Mouse (Mus musculus) left cerebral cortex, postnatal 36 days (tissue): ENCODE data around the gene Fopnl. TPM values are rescaled to one million over a fixed set of nuclear protein-coding genes. Genes with fewer than 3 reads are reported as not detected.

ENCODE experiments used
- DNase-seq, 2 experiments: peaks; one replicate each; pipeline ENCODE4 v3.0.0; 2021 to 2022; ENCODE audit warnings: low spot score in 2 of 2, mixed read lengths in 1 of 2
- intact Hi-C: fragments of 180-260 bp; cut with DNase I; formaldehyde crosslinking; loops from one replicate; pipeline ENCODE4 v1.15.1; 2025
- total RNA-seq, 2 experiments: library from RNA; stranded (reverse); gene quantifications; 2 replicates each; pipeline ENCODE4 v1.2.3; 2021

The Fopnl gene
- total RNA-seq, 2 experiments from 2014 or later, result 51.6 to 54.0 TPM

DNA sequence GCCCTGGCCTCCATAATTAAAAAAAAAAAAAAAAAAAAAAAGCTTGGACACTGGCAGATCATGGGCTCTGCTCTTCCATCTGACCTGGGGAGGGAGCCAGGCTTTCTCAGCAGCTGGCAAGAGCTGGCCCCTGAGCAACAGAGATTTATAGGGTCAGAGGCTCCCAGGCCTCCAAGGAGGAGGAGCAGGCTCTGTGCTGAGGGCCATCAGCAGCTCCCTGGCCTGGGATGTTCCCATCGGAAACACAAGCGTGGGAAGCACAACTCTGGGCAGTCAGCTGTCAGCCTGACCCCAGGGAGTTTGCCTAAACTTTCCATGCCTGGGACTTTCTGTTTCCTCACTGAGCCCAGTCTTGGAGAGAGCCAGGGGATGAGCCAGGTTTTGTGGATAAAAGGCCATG lies 58.3 kb downstream of the Fopnl start:
- DNase-seq, result no peak
- intact Hi-C loops, result no loop called here

DNA sequence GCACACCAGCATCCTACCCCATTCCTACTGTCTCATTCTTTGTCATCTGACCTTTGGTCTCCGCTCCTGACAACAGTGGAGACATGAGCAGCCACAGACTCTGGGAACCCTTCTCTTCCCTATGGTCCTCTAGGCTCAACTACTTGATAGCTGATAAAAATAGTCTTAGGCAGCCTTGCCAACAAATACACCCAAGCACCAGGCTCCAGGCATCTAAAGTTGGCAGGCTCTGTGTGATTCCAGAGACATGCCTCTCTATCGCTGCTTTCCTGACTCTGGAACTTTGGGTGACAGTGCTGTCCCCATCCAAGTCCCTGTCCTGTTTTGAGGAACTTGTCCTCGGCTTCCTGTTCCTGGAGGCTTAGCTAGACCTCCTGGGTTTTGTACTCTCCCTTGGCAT lies 63.6 kb downstream of the Fopnl start:
- intact Hi-C loops, result no loop called here
- DNase-seq, result no peak

DNA sequence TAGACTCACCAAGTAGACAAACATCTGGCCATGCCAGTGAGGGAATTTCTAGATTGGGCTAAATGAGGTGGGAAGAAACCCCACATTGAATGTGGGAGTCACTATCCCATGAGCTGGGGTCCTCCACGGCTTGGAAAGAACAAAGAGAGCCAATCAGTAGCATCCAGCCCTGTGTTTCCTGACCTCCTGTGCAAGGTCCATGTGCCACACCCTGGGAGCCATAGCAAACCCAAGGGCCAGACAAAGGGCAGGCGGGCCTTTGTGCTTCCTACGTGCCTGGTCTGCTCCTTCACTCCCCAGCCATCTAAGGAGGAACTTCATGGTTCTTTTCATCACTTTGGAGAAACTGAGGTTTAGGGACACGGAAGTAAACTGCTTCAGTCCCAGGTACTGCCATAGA lies 64.3 kb downstream of the Fopnl start:
- intact Hi-C loops, result no loop called here
- DNase-seq, result no peak

DNA sequence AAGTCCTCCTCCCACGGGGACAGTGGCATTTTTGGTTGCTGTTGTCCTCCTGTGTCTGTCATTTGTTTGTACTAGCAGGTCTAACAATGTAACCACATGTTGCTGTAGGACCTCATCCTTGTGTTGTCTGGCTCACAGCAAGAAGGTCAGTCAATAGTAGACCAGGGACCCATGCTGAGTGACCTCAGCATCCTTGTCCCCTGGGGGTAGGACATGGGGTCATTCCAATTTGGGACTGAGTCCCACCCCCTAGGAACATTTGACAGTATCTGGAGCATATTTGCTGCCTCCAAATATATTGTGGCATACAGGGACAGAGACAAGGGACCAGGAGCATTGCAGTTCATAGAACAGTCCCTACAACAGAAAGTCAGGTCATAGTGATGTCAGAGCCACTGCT lies 67.3 kb downstream of the Fopnl start:
- DNase-seq, result no peak
- intact Hi-C loops, result no loop called here

Other genes with a start within 250 kb of the Fopnl start
- gene Nde1, start 154.1 kb downstream of the Fopnl start, total RNA-seq, result 10 to 100 TPM; 18.8 to 20.9 TPM
- gene Marf1, start 154.1 kb downstream of the Fopnl start, total RNA-seq, result 100 to 1,000 TPM; 139 to 148 TPM
- 1 to 10 TPM; 4.1 to 6.7 TPM for gene Myh11, start 26.0 kb downstream of the Fopnl start, total RNA-seq
- gene Abcc1, start 44.2 kb upstream of the Fopnl start, total RNA-seq, result 10 to 100 TPM; 13.4 to 16.9 TPM
- gene A630010A05Rik, start 244.9 kb upstream of the Fopnl start, total RNA-seq, result not detected